Mouse (Mus musculus): ENCODE results near the gene Ifitm10.

Ifitm10 gene

GRCm38 (mm10) chr7:142391108-142391507, 17.6 kb upstream of the Ifitm10 start:
- no peak for DNase-seq (ENCODE audit: low read depth, low spot score)

- DNase-seq (ENCODE audit: low read depth, low spot score) = no peak
These were observed 16.6 kb upstream of the Ifitm10 start for GRCm38 (mm10) chr7:142389961-142390650.

DNA sequence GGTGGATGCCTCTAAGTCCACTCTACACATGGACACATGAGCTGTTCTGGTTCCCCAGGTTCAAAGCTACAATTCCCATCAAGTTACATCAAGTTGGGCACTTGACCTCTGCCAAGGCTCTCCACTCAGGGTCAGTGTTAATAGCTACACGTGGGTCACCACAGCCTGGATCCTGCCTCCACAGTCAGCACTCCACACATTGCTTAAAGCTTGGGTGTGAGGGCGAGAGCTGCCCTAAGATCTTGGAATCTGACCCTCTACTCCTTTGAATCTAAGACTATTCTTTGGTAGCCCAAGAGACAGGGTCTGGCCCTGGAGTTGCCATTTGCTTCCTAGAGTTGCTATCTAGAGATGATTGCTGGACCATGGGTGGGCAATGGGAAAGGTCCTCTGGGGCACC, 15.2 kb upstream of the Ifitm10 start:
- no peak for DNase-seq (ENCODE audit: low read depth, low spot score)

- DNase-seq (ENCODE audit: low read depth, low spot score) = no peak
These were observed 14.6 kb upstream of the Ifitm10 start for GRCm38 (mm10) chr7:142388198-142388597.

DNA sequence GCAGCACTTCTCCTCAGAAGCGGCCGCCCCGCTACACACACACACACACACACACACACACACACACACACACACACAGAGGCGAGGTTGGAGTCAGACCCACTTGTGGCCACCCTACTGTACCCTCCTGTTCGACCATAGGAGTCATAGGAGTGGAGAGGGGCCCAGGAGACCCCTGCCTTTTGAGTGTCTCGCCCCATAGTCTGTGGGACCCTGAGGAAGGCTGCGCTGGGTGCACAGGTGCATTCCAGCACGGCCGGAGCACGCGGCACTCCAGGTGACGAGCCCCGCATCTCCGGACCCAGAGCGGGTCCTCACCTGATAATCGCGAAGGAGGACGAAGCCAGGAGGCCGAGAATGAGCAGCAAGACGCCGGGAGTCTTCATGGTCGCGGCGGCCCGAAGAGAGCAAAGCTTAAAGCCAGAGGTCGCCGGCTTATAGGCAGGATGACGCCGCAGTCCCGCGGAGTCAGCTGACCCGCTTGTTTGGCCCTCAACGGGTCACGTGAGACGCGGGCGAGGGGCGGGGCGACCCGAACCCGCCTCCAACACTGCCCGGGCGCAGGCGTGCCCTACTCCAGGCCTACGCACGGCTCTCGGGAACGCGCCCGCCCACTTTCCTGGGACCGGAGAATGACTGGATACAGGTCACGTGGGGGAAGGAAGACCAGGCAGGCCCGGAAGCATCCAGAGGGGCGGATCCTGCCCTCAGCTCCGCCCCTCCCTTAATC, 14.0 kb upstream of the Ifitm10 start, which contains the start of gene Ctsd:
Gene Ctsd, minus strand, starts transcription at position 620 of the 730 bp plus-strand sequence.
- peak; percentile 88 for DNase-seq (ENCODE audit: low read depth, low spot score)

DNA sequence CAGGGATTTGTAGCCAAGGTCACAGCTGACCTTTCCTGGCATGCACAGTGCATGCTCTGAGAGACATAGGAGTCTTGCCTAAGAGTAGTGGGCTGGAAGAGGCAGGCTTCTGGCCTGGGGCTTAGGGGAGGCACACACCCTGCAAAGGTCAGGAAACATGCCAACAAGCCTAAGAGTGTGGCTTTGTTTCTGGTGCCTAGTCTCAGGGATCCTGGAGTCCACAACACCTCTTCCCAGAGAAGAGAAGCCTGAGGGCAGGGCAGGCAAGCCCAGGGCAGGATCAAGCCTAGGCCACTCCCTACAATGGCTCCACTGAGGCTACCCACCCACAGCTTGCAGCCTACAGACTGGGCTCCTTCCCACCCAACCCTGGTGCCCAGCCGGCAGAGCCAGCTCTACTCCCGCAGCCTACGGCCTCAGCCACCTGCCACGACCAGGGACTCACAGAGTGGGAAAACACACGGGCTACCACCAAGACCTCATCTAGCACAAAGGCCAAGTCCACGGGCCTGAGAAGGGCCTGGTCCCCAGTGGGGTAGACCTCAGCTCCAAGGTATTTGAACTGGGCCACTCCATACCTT, 13.2 kb upstream of the Ifitm10 start:
- no peak for DNase-seq (ENCODE audit: low read depth, low spot score)

- DNase-seq (ENCODE audit: low read depth, low spot score) = no peak
These were observed 12.3 kb upstream of the Ifitm10 start for GRCm38 (mm10) chr7:142385742-142386403.

DNA sequence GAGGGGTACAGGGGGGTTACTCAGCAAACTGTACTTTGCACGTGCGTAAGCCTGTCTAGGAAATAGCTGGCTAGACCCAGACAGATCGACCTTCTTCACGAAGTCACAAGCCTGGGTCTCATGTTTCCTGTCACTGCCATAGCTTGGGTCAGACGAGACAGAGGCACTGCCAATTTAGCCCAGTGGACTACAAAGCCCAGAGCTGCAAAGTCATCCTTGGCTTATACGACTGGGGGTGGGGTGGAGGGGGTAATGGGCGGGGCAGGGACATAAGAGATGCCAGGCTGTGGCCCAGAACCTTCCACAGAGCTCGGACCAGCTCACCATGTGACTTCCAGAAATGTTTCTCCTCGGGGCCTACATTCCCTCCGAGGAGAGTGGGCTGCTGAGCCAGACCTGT, 10.8 kb upstream of the Ifitm10 start:
- no peak for DNase-seq (ENCODE audit: low read depth, low spot score)

- DNase-seq (ENCODE audit: low read depth, low spot score) = no peak
These were observed 9.0 kb upstream of the Ifitm10 start, which contains the start of gene Gm49369 for GRCm38 (mm10) chr7:142382567-142382966. Gm49369 (minus strand) TSS chr7:142382667.

GRCm38 (mm10) chr7:142381175-142381574, 7.6 kb upstream of the Ifitm10 start:
- no peak for DNase-seq (ENCODE audit: low read depth, low spot score)

GRCm38 (mm10) chr7:142379186-142379585, 5.6 kb upstream of the Ifitm10 start:
- no peak for DNase-seq (ENCODE audit: low read depth, low spot score)

DNA sequence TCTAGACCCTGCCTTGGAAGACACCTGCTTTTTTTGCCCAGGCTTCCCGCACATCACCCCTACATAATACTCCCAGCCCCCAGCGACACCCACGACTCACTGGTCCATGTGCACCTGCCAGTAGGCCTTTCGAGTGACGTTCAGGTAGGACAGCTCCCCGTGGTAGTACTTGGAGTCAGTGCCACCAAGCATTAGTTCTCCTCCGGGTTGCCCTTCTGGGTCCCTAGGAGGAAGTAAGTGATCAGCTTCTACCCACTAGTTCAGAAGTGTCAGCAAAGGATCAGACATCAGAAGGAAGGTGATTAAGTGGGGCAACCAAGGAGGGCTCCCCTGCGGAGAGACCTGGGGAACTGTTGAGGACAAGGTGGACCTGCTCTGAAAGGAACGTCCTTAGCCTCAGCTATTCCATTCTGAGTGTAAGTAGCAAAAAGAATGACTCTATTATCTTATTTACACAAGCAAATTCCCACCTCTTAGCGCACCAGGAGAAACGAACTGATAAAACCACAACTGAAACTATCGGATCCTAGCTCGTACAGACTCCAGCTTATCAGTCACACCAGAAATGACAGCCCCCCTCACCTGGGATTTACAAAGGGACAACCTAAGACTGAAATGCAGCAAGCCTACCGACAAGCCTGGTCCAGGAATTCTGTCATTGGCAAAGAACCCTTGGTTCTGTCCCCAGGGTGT, 3.8 kb upstream of the Ifitm10 start:
- no peak for DNase-seq (ENCODE audit: low read depth, low spot score)

DNA sequence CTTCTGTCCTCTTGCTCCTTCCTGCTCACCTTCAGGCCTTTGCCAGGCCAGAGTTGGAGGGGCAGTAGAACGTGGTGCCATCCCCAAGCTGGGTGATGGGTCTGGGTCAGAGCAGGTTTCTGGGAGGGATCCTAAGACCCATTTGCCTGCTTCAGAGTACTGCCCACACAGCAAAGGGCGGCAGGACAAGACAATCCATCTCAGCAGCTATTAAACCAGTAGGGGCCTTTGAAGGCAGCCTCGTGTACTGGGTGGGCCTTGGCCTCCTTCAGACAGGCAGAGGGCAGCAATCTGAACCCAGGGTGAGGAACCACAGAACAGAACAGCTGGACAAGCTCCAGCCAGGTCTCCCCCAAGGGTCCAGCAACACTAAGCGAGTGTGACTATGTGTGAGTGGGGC, 2.5 kb upstream of the Ifitm10 start:
- DNase-seq (ENCODE audit: low read depth, low spot score) = no peak

DNA sequence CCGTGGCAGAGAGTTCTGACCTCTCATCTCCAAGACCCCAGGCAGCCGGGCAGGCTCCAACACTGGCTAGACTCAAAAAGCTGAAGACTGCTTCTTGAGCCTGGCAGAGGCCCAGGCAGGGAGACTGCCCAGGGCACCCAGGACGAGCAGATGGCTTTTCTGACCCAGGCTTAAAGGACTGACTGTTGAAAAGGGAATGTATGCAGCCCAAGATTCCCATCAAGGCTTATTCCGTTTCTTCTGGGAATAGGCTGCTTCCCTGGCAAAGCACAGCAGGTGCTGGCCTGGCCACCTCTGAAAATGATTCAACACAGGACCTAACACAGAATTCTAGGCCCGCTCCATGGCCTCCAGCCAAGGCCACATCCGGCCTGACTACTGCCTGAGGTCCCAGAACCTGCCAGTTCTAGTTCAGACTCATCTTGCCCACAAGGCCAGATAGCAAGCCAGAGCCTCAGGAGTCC, 1.7 kb upstream of the Ifitm10 start:
- DNase-seq (ENCODE audit: low read depth, low spot score) = no peak

- DNase-seq (ENCODE audit: low read depth, low spot score) = no peak
These were observed 961 bp upstream of the Ifitm10 start for GRCm38 (mm10) chr7:142374413-142375015.

GRCm38 (mm10) chr7:142373039-142373438, 514 bp downstream of the Ifitm10 start:
- no peak for DNase-seq (ENCODE audit: low read depth, low spot score)

GRCm38 (mm10) chr7:142371768-142372661, 1.5 kb downstream of the Ifitm10 start:
- no peak for DNase-seq (ENCODE audit: low read depth, low spot score)

- DNase-seq (ENCODE audit: low read depth, low spot score) = no peak
These were observed 2.2 kb downstream of the Ifitm10 start for GRCm38 (mm10) chr7:142371398-142371767.

GRCm38 (mm10) chr7:142370937-142371336, 2.6 kb downstream of the Ifitm10 start:
- no peak for DNase-seq (ENCODE audit: low read depth, low spot score)

DNA sequence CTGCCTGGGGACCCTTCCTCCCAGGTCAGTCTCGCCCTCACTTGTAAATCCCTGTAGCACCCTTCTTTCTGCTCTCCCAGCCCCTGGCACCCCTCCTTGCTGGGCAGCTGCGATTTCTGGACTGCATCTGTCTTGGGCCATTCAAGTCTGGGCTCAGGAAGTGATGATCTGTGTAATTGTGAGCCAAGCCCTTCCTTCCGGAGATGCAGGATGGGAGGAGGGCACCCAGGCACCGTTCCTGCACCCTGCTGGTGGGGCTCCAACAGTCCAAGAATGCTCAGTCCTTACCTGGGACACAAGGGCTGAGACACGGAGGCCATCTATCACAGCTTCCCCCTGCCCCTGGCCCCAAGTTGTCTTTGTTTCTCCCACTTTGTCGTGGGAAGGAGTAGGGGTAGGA, 3.7 kb downstream of the Ifitm10 start:
- no peak for DNase-seq (ENCODE audit: low read depth, low spot score)

Measured in retina, adult 2 months (tissue).